Mouse (Mus musculus) kidney, embryonic 16.5 days (tissue): ENCODE data around the gene Alyref2. TPM values are rescaled to one million over a fixed set of nuclear protein-coding genes. Genes with fewer than 3 reads are reported as not detected.

Experiments used
- polyA plus RNA-seq: library from polyadenylated mRNA; unstranded; fragments of >200 nt; fragmentation: Nextera tagmentation; extraction: Ambion mirVana; gene quantifications from 2 replicates; pipeline ENCODE4 v1.2.1, GENCODE M21; 2015

Alyref2 gene
- polyA plus RNA-seq, 1 experiment from 2014 or later: 13.0 TPM

Other genes with a start within 250 kb of the Alyref2 start
- gene B4galt3, start 233.2 kb upstream of the Alyref2 start, polyA plus RNA-seq: 92.2 and 99.1 TPM in 2 replicates
- 69.2 and 77.2 TPM in 2 replicates for gene Ppox, start 222.3 kb upstream of the Alyref2 start, polyA plus RNA-seq
- gene Usp21, start 215.5 kb upstream of the Alyref2 start, polyA plus RNA-seq: 101 and 103 TPM in 2 replicates
- 102 and 111 TPM in 2 replicates for gene Ufc1, start 208.5 kb upstream of the Alyref2 start, polyA plus RNA-seq
- 57.0 and 59.5 TPM in 2 replicates for gene Dedd, start 174.3 kb upstream of the Alyref2 start, polyA plus RNA-seq
- 60.6 and 63.3 TPM in 2 replicates for gene Nit1, start 157.8 kb upstream of the Alyref2 start, polyA plus RNA-seq
- 99.2 and 103 TPM in 2 replicates for gene Pfdn2, start 157.8 kb upstream of the Alyref2 start, polyA plus RNA-seq
- 4.2 and 4.3 TPM in 2 replicates for gene Klhdc9, start 142.7 kb upstream of the Alyref2 start, polyA plus RNA-seq
- 4.7 and 4.8 TPM in 2 replicates for gene Nectin4, start 133.4 kb upstream of the Alyref2 start, polyA plus RNA-seq
- gene Arhgap30, start 114.5 kb upstream of the Alyref2 start, polyA plus RNA-seq: 1.1 and 1.6 TPM in 2 replicates
- 84.8 and 90.9 TPM in 2 replicates for gene Usf1, start 92.2 kb upstream of the Alyref2 start, polyA plus RNA-seq
- gene Tstd1, start 84.6 kb upstream of the Alyref2 start, polyA plus RNA-seq: 6.6 and 7.0 TPM in 2 replicates
- gene F11r, start 65.9 kb upstream of the Alyref2 start, polyA plus RNA-seq: 156 and 167 TPM in 2 replicates
- not detected in 2 replicates for gene Itln1, start 31.8 kb downstream of the Alyref2 start, polyA plus RNA-seq
- gene Cd244a, start 55.7 kb downstream of the Alyref2 start, polyA plus RNA-seq: 0.07 and 0.08 TPM in 2 replicates
- 0.35 and 0.44 TPM in 2 replicates for gene Ly9, start 103.9 kb downstream of the Alyref2 start, polyA plus RNA-seq
- not detected in 2 replicates for gene Slamf7, start 149.6 kb downstream of the Alyref2 start, polyA plus RNA-seq
- gene Cd48, start 178.5 kb downstream of the Alyref2 start, polyA plus RNA-seq: 2.3 and 2.8 TPM in 2 replicates